Mouse (Mus musculus): Measurements from ENCODE around the gene Hsf3. TPM values are rescaled to one million over a fixed set of nuclear protein-coding genes. Genes with fewer than 3 reads are reported as not detected.

The Hsf3 gene
- polyA plus RNA-seq, 1 experiment from 2014 or later = 0.06 TPM

DNA sequence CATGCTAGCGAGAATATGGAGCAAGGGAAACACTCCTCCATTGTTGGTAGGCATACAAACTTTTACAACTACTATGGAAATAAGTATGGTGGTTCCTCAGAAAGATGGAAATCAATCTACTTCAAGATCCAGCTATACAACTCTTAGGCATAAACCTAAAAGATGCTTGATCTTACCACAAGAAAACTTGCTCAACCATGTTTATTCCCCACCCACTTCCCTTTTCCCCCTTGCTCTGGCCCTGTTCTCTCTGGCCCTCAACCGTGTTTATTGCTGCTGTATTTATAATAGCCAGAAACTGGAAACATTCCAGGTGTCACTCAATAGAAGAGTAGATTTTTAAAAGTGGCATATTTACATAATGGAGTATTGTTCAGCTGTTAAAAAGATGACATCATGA, 117.0 kb downstream of the Hsf3 start:
- H3K36me3 ChIP-seq (ENCODE audit: control insufficient read depth, insufficient read depth, low read length) = no peaks in the 10 kb centered on the region
- TF ChIP-seq EP300 (optimal IDR thresholded peaks at IDR 0.05) = no peak
- TF ChIP-seq CTCF (IDR thresholded peaks at IDR 0.05; ENCODE audit: low read depth) = no peak
- ATAC-seq (ENCODE audit: low FRiP score, low TSS enrichment) = no peak
- H3K4me1 ChIP-seq (replicated peaks; ENCODE audit: control insufficient read depth, insufficient read depth) = no peaks in the 10 kb centered on the region
- no peak overlapping the region for H3K27ac ChIP-seq (replicated peaks)
- no peak overlapping the region for H3K9ac ChIP-seq (ENCODE audit: low read length)
- H3K9me3 ChIP-seq (ENCODE audit: control insufficient read depth, low read length) = no peaks in the 10 kb centered on the region
- no peak overlapping the region for H3K4me2 ChIP-seq (replicated peaks; ENCODE audit: low read depth)
- no peak overlapping the region for H3K4me3 ChIP-seq (ENCODE audit: low read depth, low read length)
- DNase-seq (ENCODE audit: low spot score) = no peak
- no peaks in the 10 kb centered on the region for H3K27me3 ChIP-seq (ENCODE audit: control insufficient read depth, insufficient read depth, low read length)
- 59% methylated on average over 2 of the region's 2 CpGs for WGBS

GRCm38 (mm10) chrX:96329764-96330163, 126.3 kb downstream of the Hsf3 start:
- no peaks in the 10 kb centered on the region for H3K4me1 ChIP-seq (replicated peaks; ENCODE audit: control insufficient read depth, insufficient read depth)
- DNase-seq (ENCODE audit: low spot score) (no peak), ATAC-seq (ENCODE audit: low FRiP score, low TSS enrichment) (no peak)
- no peak overlapping the region for H3K9ac ChIP-seq (ENCODE audit: low read length)
- H3K36me3 ChIP-seq (ENCODE audit: control insufficient read depth, insufficient read depth, low read length) = no peaks in the 10 kb centered on the region
- H3K4me3 ChIP-seq (ENCODE audit: low read depth, low read length) = no peak overlapping the region
- no peaks in the 10 kb centered on the region for H3K9me3 ChIP-seq (ENCODE audit: control insufficient read depth, low read length)
- no peak overlapping the region for H3K27ac ChIP-seq (replicated peaks)
- TF ChIP-seq EP300 (optimal IDR thresholded peaks at IDR 0.05) = no peak
- peak; percentile 46 for TF ChIP-seq CTCF (IDR thresholded peaks at IDR 0.05; ENCODE audit: low read depth)
- H3K4me2 ChIP-seq (replicated peaks; ENCODE audit: low read depth) = no peak overlapping the region
- H3K27me3 ChIP-seq (ENCODE audit: control insufficient read depth, insufficient read depth, low read length) = no peaks in the 10 kb centered on the region
- 37% methylated on average over 4 of the region's 4 CpGs for WGBS

DNA sequence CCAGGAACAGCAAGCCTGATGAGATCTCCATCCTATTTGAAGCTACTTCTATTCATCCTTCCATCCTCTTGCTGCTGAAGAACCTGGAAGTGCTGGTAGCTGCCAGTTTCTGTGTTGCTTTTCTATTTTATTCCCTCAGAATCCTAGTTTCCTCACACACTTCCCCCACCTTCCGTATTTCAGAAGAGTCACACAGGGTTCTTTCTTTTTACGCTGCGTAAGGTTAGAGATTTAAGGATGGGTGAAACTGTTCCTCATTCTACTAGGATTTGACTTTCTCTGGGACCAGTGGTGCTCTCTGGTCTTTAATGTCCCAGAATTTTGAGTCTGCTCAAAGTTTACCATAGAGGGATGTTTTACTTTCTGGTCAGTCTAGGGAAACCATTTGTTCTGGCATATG, 162.8 kb downstream of the Hsf3 start, which contains the start of gene Vsig4:
Vsig4 (minus strand) TSS at position 101 of the 400 bp plus-strand sequence.
- Histone ChIP-seq H3K4me2 (replicated peaks; ENCODE audit: low read depth) (no peak within 1 kb of the TSS), H3K9ac (ENCODE audit: low read length) (no peak within 1 kb of the TSS), H3K9me3 (ENCODE audit: control insufficient read depth, low read length) (no peaks in the 10 kb centered on the region), H3K4me3 (ENCODE audit: low read depth, low read length) (no peak within 1 kb of the TSS), H3K36me3 (ENCODE audit: control insufficient read depth, insufficient read depth, low read length) (no peaks in the 10 kb centered on the region), H3K4me1 (replicated peaks; ENCODE audit: control insufficient read depth, insufficient read depth) (no peaks in the 10 kb centered on the region), H3K27me3 (ENCODE audit: control insufficient read depth, insufficient read depth, low read length) (no peaks in the 10 kb centered on the region), H3K27ac (replicated peaks) (no peak within 1 kb of the TSS)
- no peak for ATAC-seq (ENCODE audit: low FRiP score, low TSS enrichment)
- 89% methylated on average over 3 of the region's 3 CpGs for WGBS
- DNase-seq (ENCODE audit: low spot score) = no peak
- TF ChIP-seq CTCF (IDR thresholded peaks at IDR 0.05; ENCODE audit: low read depth) = no peak
- TF ChIP-seq EP300 (optimal IDR thresholded peaks at IDR 0.05) = no peak

- TF ChIP-seq EP300 (optimal IDR thresholded peaks at IDR 0.05) (no peak), CTCF (IDR thresholded peaks at IDR 0.05; ENCODE audit: low read depth) (no peak)
- Histone ChIP-seq H3K4me1 (replicated peaks; ENCODE audit: control insufficient read depth, insufficient read depth) (no peaks in the 10 kb centered on the region), H3K36me3 (ENCODE audit: control insufficient read depth, insufficient read depth, low read length) (no peaks in the 10 kb centered on the region), H3K9me3 (ENCODE audit: control insufficient read depth, low read length) (no peaks in the 10 kb centered on the region), H3K27me3 (ENCODE audit: control insufficient read depth, insufficient read depth, low read length) (no peaks in the 10 kb centered on the region), H3K4me2 (replicated peaks; ENCODE audit: low read depth) (no peak overlapping the region), H3K27ac (replicated peaks) (no peak overlapping the region), H3K9ac (ENCODE audit: low read length) (no peak overlapping the region), H3K4me3 (ENCODE audit: low read depth, low read length) (no peak overlapping the region)
- no peak for ATAC-seq (ENCODE audit: low FRiP score, low TSS enrichment)
- no peak for DNase-seq (ENCODE audit: low spot score)
These were observed 199.6 kb downstream of the Hsf3 start for GRCm38 (mm10) chrX:96256509-96256908.

Other genes starting within 250 kb of the Hsf3 start
- 0.06 TPM in 1 of 2 replicates, not detected in the other for gene Vsig4, start 162.9 kb downstream of the Hsf3 start, polyA plus RNA-seq (2015; fragmentation: Nextera tagmentation; extraction: Ambion mirVana)
- 2.3 and 2.6 TPM in 2 replicates for gene Heph, start 935 bp downstream of the Hsf3 start, polyA plus RNA-seq (2015; fragmentation: Nextera tagmentation; extraction: Ambion mirVana)

Measured in stomach, postnatal 0 days (tissue).